Mouse (Mus musculus) liver, embryonic 11.5 days (tissue): ENCODE data around the gene Mesd. TPM values are rescaled to one million over a fixed set of nuclear protein-coding genes. Genes with fewer than 3 reads are reported as not detected.
A peak's percentile ranks its signal among the peaks of the same experiment; 100 is the strongest.

Experiments
- ATAC-seq: fragments of 200-750 bp; cut with Nextera tagmentation; replicated peaks from 2 replicates; pipeline ENCODE4 v1.8.0; 2017; ENCODE audit warnings: moderate number of reproducible peaks, mild to moderate bottlenecking, moderate TSS enrichment, moderate library complexity; ENCODE audit not compliant: low FRiP score
- DNase-seq: peaks from one replicate; pipeline ENCODE4 v3.0.0-alpha.2; 2017; ENCODE audit warnings: low spot score
- H3K27ac ChIP-seq: fragments of 300-500 bp; sonication (generic); 2 replicates; pipeline ENCODE4 v1.5.1; 2014; ENCODE audit warnings: mild to moderate bottlenecking, low read depth, low read length, control low read depth
- H3K27me3 ChIP-seq: fragments of 300-500 bp; sonication (generic); replicated peaks from 2 replicates; pipeline ENCODE4 v1.6.1; 2014; ENCODE audit warnings: low read length, mixed read lengths; ENCODE audit not compliant: control insufficient read depth, insufficient read depth
- H3K36me3 ChIP-seq: fragments of 300-500 bp; sonication (generic); 2 replicates; pipeline ENCODE4 v1.6.1; 2014; ENCODE audit warnings: mild to moderate bottlenecking, low read length, moderate library complexity, mixed read lengths; ENCODE audit not compliant: control insufficient read depth, insufficient read depth
- H3K4me1 ChIP-seq: fragments of 300-500 bp; sonication (generic); replicated peaks from 2 replicates; pipeline ENCODE4 v1.6.1; 2014; ENCODE audit warnings: low read length, mixed read lengths; ENCODE audit not compliant: control insufficient read depth, insufficient read depth
- H3K4me2 ChIP-seq: fragments of 300-500 bp; sonication (generic); 2 replicates; pipeline ENCODE4 v1.6.1; 2014; ENCODE audit warnings: mild to moderate bottlenecking, control low read depth, moderate library complexity
- H3K4me3 ChIP-seq: fragments of 300-500 bp; sonication (generic); 2 replicates; pipeline ENCODE4 v1.5.1; 2014; ENCODE audit warnings: low read depth, low read length, control low read depth
- H3K9ac ChIP-seq: fragments of 300-500 bp; sonication (generic); 2 replicates; pipeline ENCODE4 v1.6.1; 2014; ENCODE audit warnings: low read depth, low read length, control low read depth
- H3K9me3 ChIP-seq: fragments of 300-500 bp; sonication (generic); 2 replicates; pipeline ENCODE4 v1.6.1; 2016; ENCODE audit warnings: low read length, inconsistent platforms, mixed read lengths; ENCODE audit not compliant: control insufficient read depth
- WGBS: fragments of 180-500 bp; shearing (Covaris S2); extraction: QIAGEN DNeasy Blood & Tissue Kit; methylation state at CpG from one replicate; pipeline ENCODE4 v1.1.7; 2014; 5-methylcytosine and 5-hydroxymethylcytosine counted together
- polyA plus RNA-seq: library from polyadenylated mRNA; unstranded; fragments of >200 nt; fragmentation: Nextera tagmentation; extraction: Ambion mirVana; gene quantifications from 2 replicates; pipeline ENCODE4 v1.2.1, GENCODE M21; 2014

Mesd gene
- polyA plus RNA-seq = 92.6 and 93.0 TPM in 2 replicates

- peak within 1 kb of the TSS; percentile 100 for H3K27ac ChIP-seq
- WGBS = under 1% methylated on average over 69 of the region's 69 CpGs
- H3K27me3 ChIP-seq = no peaks in the 10 kb centered on the region
- H3K4me1 ChIP-seq = peaks cover 34% of the 10 kb centered on the region
- ATAC-seq (peak; percentile 68), DNase-seq (peak; percentile 93)
- peak within 1 kb of the TSS; percentile 95 for H3K4me3 ChIP-seq
- H3K9ac ChIP-seq = peak within 1 kb of the TSS; percentile 96
- peak within 1 kb of the TSS; percentile 97 for H3K4me2 ChIP-seq
- no peaks in the 10 kb centered on the region for H3K9me3 ChIP-seq
- H3K36me3 ChIP-seq = peaks cover 11% of the 10 kb centered on the region
Measured at GRCm38 (mm10) chr7:83884021-83884658, at the start of gene Mesd, which contains the start of gene Tlnrd1. Gene Mesd, plus strand, starts transcription at chr7:83884466. Gene Tlnrd1, minus strand, starts transcription at chr7:83884305.

GRCm38 (mm10) chr7:83838525-83839224 lies 45.6 kb upstream of the Mesd start:
- Histone ChIP-seq H3K9me3 (no peaks in the 10 kb centered on the region), H3K36me3 (no peaks in the 10 kb centered on the region), H3K27ac (no peak overlapping the region), H3K4me2 (no peak overlapping the region), H3K4me1 (no peaks in the 10 kb centered on the region), H3K4me3 (no peak overlapping the region), H3K9ac (no peak overlapping the region), H3K27me3 (no peaks in the 10 kb centered on the region)
- ATAC-seq = no peak
- DNase-seq = no peak
- 61% methylated on average over 5 of the region's 5 CpGs for WGBS

DNA sequence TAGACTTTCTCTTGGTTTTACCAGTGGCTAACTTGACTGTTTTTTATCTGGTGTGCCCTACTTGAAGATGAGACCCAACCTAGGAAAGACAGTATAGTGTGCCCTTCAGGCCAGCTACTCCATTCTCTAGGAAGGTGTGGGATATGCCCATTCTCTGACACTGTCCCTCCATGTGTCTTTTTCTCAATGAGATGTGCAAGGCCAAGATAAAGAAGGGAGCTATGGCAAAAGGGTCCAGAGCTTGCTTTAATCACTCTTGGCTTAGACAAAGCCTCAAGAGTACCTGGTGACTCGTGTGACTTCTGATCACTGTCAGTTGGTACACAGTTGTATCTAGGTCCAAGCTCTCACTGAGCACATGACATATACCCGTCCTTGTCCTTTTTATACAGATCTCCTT lies 44.2 kb upstream of the Mesd start:
- Histone ChIP-seq H3K4me1 (no peaks in the 10 kb centered on the region), H3K4me2 (no peak overlapping the region), H3K4me3 (no peak overlapping the region), H3K27ac (no peak overlapping the region), H3K9me3 (no peaks in the 10 kb centered on the region), H3K27me3 (no peaks in the 10 kb centered on the region), H3K9ac (no peak overlapping the region), H3K36me3 (no peaks in the 10 kb centered on the region)
- WGBS = 70% methylated on average over 2 of the region's 2 CpGs
- DNase-seq = no peak
- ATAC-seq = no peak

- no peak; the same call in 1 of the 2 replicates for ATAC-seq
- Histone ChIP-seq H3K9me3 (no peaks in the 10 kb centered on the region), H3K9ac (no peak overlapping the region), H3K4me3 (no peak overlapping the region), H3K36me3 (no peaks in the 10 kb centered on the region), H3K4me1 (peaks cover 6% of the 10 kb centered on the region; the same call in 1 of the 2 replicates), H3K27ac (no peak overlapping the region), H3K4me2 (no peak overlapping the region), H3K27me3 (no peaks in the 10 kb centered on the region)
- 45% methylated on average over 6 of the region's 6 CpGs for WGBS
- DNase-seq = no peak
Measured at GRCm38 (mm10) chr7:83842486-83843259, 41.6 kb upstream of the Mesd start.

DNA sequence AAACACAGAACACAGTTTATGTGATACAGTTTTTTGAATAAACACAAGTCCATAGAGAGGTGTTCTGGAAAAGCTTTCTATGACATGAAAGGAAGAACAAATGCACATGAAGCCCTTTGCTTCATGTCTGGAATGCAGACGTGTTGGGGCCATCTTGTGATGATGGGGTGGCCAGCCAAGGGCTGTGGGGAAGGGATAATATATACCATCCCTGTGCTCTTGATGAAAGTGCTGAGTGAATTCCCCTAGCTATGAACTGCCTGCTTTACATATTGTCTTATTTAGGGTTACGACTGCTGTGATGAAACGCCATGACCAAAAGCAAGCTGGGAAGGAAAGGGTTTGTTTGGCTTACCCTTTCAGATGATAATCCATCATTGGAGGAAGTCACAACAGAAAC lies 39.5 kb upstream of the Mesd start:
- 74% methylated on average over 3 of the region's 3 CpGs for WGBS
- Histone ChIP-seq H3K4me1 (peaks cover 6% of the 10 kb centered on the region; the same call in 1 of the 2 replicates), H3K4me2 (no peak overlapping the region), H3K27me3 (no peaks in the 10 kb centered on the region), H3K4me3 (no peak overlapping the region), H3K9ac (no peak overlapping the region), H3K9me3 (no peaks in the 10 kb centered on the region), H3K36me3 (no peaks in the 10 kb centered on the region), H3K27ac (no peak overlapping the region)
- no peak for DNase-seq
- no peak for ATAC-seq

- H3K9me3 ChIP-seq = no peaks in the 10 kb centered on the region
- no peaks in the 10 kb centered on the region for H3K27me3 ChIP-seq
- H3K36me3 ChIP-seq = no peaks in the 10 kb centered on the region
- H3K27ac ChIP-seq = no peak overlapping the region; the same call in 1 of the 2 replicates
- no peak overlapping the region for H3K4me3 ChIP-seq
- no peak for ATAC-seq
- DNase-seq = no peak
- no peak overlapping the region for H3K9ac ChIP-seq
- peaks cover 6% of the 10 kb centered on the region; the same call in 1 of the 2 replicates for H3K4me1 ChIP-seq
- H3K4me2 ChIP-seq = no peak overlapping the region
- WGBS = 42% methylated on average over 5 of the region's 5 CpGs
Measured at GRCm38 (mm10) chr7:83847187-83848075, 36.8 kb upstream of the Mesd start.

GRCm38 (mm10) chr7:83851569-83852380 lies 32.5 kb upstream of the Mesd start:
- H3K9ac ChIP-seq = no peak overlapping the region
- H3K4me2 ChIP-seq = no peak overlapping the region
- peaks cover 6% of the 10 kb centered on the region; the same call in 1 of the 2 replicates for H3K4me1 ChIP-seq
- H3K9me3 ChIP-seq = no peaks in the 10 kb centered on the region
- DNase-seq = no peak
- H3K27ac ChIP-seq = no peak overlapping the region
- H3K4me3 ChIP-seq = no peak overlapping the region
- no peaks in the 10 kb centered on the region for H3K27me3 ChIP-seq
- no peak for ATAC-seq
- no peaks in the 10 kb centered on the region for H3K36me3 ChIP-seq
- 66% methylated on average over 5 of the region's 5 CpGs for whole genome bisulfite sequencing
